Mouse (Mus musculus): ENCODE results near the gene Nrxn3. TPM values are rescaled to one million over a fixed set of nuclear protein-coding genes. Genes with fewer than 3 reads are reported as not detected.

The Nrxn3 gene
- polyA plus RNA-seq, 1 experiment from 2014 or later: 3.5 TPM

- H3K9me3 ChIP-seq (replicated peaks; ENCODE audit: control insufficient read depth, low read length): no peaks in the 10 kb centered on the region
- ATAC-seq (replicated peaks; ENCODE audit: insufficient number of reproducible peaks, low FRiP score, low TSS enrichment, low read depth) (no peak), DNase-seq (ENCODE audit: low spot score) (no peak)
- H3K4me1 ChIP-seq (ENCODE audit: control insufficient read depth, insufficient read depth, low read length): no peaks in the 10 kb centered on the region
- H3K9ac ChIP-seq (replicated peaks; ENCODE audit: low read length): no peak overlapping the region
- H3K27ac ChIP-seq (replicated peaks; ENCODE audit: low read depth, low read length): no peak overlapping the region
- H3K36me3 ChIP-seq (replicated peaks; ENCODE audit: control insufficient read depth, insufficient read depth, low read depth, low read length): no peaks in the 10 kb centered on the region
- no peak overlapping the region for H3K4me2 ChIP-seq (ENCODE audit: low read depth, low read length)
- WGBS: 18% methylated on average over 1 of the region's 1 CpGs
- H3K27me3 ChIP-seq (ENCODE audit: control insufficient read depth, insufficient read depth, low read length): no peaks in the 10 kb centered on the region
- H3K4me3 ChIP-seq (ENCODE audit: low read depth, low read length): no peak overlapping the region
Measured at GRCm38 (mm10) chr12:88900728-88901080, 178.0 kb downstream of the Nrxn3 start.

GRCm38 (mm10) chr12:88910761-88911160, 188.1 kb downstream of the Nrxn3 start:
- no peaks in the 10 kb centered on the region for H3K4me1 ChIP-seq (ENCODE audit: control insufficient read depth, insufficient read depth, low read length)
- 15% methylated on average over 2 of the region's 2 CpGs for WGBS
- H3K27me3 ChIP-seq (ENCODE audit: control insufficient read depth, insufficient read depth, low read length): no peaks in the 10 kb centered on the region
- H3K27ac ChIP-seq (replicated peaks; ENCODE audit: low read depth, low read length): no peak overlapping the region
- ATAC-seq (replicated peaks; ENCODE audit: insufficient number of reproducible peaks, low FRiP score, low TSS enrichment, low read depth) (peak; percentile 76), DNase-seq (ENCODE audit: low spot score) (peak; percentile 30)
- no peak overlapping the region for H3K4me3 ChIP-seq (ENCODE audit: low read depth, low read length)
- no peaks in the 10 kb centered on the region for H3K36me3 ChIP-seq (replicated peaks; ENCODE audit: control insufficient read depth, insufficient read depth, low read depth, low read length)
- no peak overlapping the region for H3K4me2 ChIP-seq (ENCODE audit: low read depth, low read length)
- H3K9ac ChIP-seq (replicated peaks; ENCODE audit: low read length): no peak overlapping the region
- no peaks in the 10 kb centered on the region for H3K9me3 ChIP-seq (replicated peaks; ENCODE audit: control insufficient read depth, low read length)

GRCm38 (mm10) chr12:88916752-88917151, 194.1 kb downstream of the Nrxn3 start:
- Histone ChIP-seq H3K4me2 (ENCODE audit: low read depth, low read length) (no peak overlapping the region), H3K4me1 (ENCODE audit: control insufficient read depth, insufficient read depth, low read length) (no peaks in the 10 kb centered on the region), H3K9me3 (replicated peaks; ENCODE audit: control insufficient read depth, low read length) (no peaks in the 10 kb centered on the region), H3K4me3 (ENCODE audit: low read depth, low read length) (no peak overlapping the region), H3K9ac (replicated peaks; ENCODE audit: low read length) (no peak overlapping the region), H3K27ac (replicated peaks; ENCODE audit: low read depth, low read length) (no peak overlapping the region), H3K27me3 (ENCODE audit: control insufficient read depth, insufficient read depth, low read length) (no peaks in the 10 kb centered on the region), H3K36me3 (replicated peaks; ENCODE audit: control insufficient read depth, insufficient read depth, low read depth, low read length) (no peaks in the 10 kb centered on the region)
- no peak for ATAC-seq (replicated peaks; ENCODE audit: insufficient number of reproducible peaks, low FRiP score, low TSS enrichment, low read depth)
- DNase-seq (ENCODE audit: low spot score): no peak
- WGBS: 63% methylated on average over 2 of the region's 2 CpGs

- Histone ChIP-seq H3K4me3 (ENCODE audit: low read depth, low read length) (no peak overlapping the region), H3K9me3 (replicated peaks; ENCODE audit: control insufficient read depth, low read length) (no peaks in the 10 kb centered on the region), H3K4me2 (ENCODE audit: low read depth, low read length) (no peak overlapping the region), H3K36me3 (replicated peaks; ENCODE audit: control insufficient read depth, insufficient read depth, low read depth, low read length) (no peaks in the 10 kb centered on the region), H3K4me1 (ENCODE audit: control insufficient read depth, insufficient read depth, low read length) (no peaks in the 10 kb centered on the region), H3K27me3 (ENCODE audit: control insufficient read depth, insufficient read depth, low read length) (no peaks in the 10 kb centered on the region), H3K27ac (replicated peaks; ENCODE audit: low read depth, low read length) (no peak overlapping the region), H3K9ac (replicated peaks; ENCODE audit: low read length) (no peak overlapping the region)
- ATAC-seq (replicated peaks; ENCODE audit: insufficient number of reproducible peaks, low FRiP score, low TSS enrichment, low read depth): no peak
- 74% methylated on average over 3 of the region's 3 CpGs for WGBS
- DNase-seq (ENCODE audit: low spot score): no peak
Measured at GRCm38 (mm10) chr12:88924896-88925295, 202.2 kb downstream of the Nrxn3 start.

- ATAC-seq (replicated peaks; ENCODE audit: insufficient number of reproducible peaks, low FRiP score, low TSS enrichment, low read depth) (no peak), DNase-seq (ENCODE audit: low spot score) (no peak)
Measured at GRCm38 (mm10) chr12:88926306-88926705, 203.6 kb downstream of the Nrxn3 start.

GRCm38 (mm10) chr12:88931713-88932112, 209.0 kb downstream of the Nrxn3 start:
- 74% methylated on average over 4 of the region's 4 CpGs for WGBS
- H3K9me3 ChIP-seq (replicated peaks; ENCODE audit: control insufficient read depth, low read length): no peaks in the 10 kb centered on the region
- H3K4me2 ChIP-seq (ENCODE audit: low read depth, low read length): no peak overlapping the region
- ATAC-seq (replicated peaks; ENCODE audit: insufficient number of reproducible peaks, low FRiP score, low TSS enrichment, low read depth) (no peak), DNase-seq (ENCODE audit: low spot score) (no peak)
- H3K4me1 ChIP-seq (ENCODE audit: control insufficient read depth, insufficient read depth, low read length): no peaks in the 10 kb centered on the region
- H3K9ac ChIP-seq (replicated peaks; ENCODE audit: low read length): no peak overlapping the region
- H3K4me3 ChIP-seq (ENCODE audit: low read depth, low read length): no peak overlapping the region
- H3K27ac ChIP-seq (replicated peaks; ENCODE audit: low read depth, low read length): no peak overlapping the region
- no peaks in the 10 kb centered on the region for H3K36me3 ChIP-seq (replicated peaks; ENCODE audit: control insufficient read depth, insufficient read depth, low read depth, low read length)
- H3K27me3 ChIP-seq (ENCODE audit: control insufficient read depth, insufficient read depth, low read length): no peaks in the 10 kb centered on the region

More at GRCm38 (mm10) chr12:88926306-88926705, 203.6 kb downstream of the Nrxn3 start:
- no peaks in the 10 kb centered on the region for H3K9me3 ChIP-seq (replicated peaks; ENCODE audit: control insufficient read depth, low read length)
- WGBS: 90% methylated on average over 4 of the region's 4 CpGs
- H3K4me2 ChIP-seq (ENCODE audit: low read depth, low read length): no peak overlapping the region
- H3K27ac ChIP-seq (replicated peaks; ENCODE audit: low read depth, low read length): no peak overlapping the region
- no peaks in the 10 kb centered on the region for H3K4me1 ChIP-seq (ENCODE audit: control insufficient read depth, insufficient read depth, low read length)
- H3K4me3 ChIP-seq (ENCODE audit: low read depth, low read length): no peak overlapping the region
- H3K27me3 ChIP-seq (ENCODE audit: control insufficient read depth, insufficient read depth, low read length): no peaks in the 10 kb centered on the region
- no peaks in the 10 kb centered on the region for H3K36me3 ChIP-seq (replicated peaks; ENCODE audit: control insufficient read depth, insufficient read depth, low read depth, low read length)
- H3K9ac ChIP-seq (replicated peaks; ENCODE audit: low read length): no peak overlapping the region

- no peaks in the 10 kb centered on the region for H3K36me3 ChIP-seq (replicated peaks; ENCODE audit: control insufficient read depth, insufficient read depth, low read depth, low read length)
- no peak overlapping the region for H3K4me2 ChIP-seq (ENCODE audit: low read depth, low read length)
- no peaks in the 10 kb centered on the region for H3K4me1 ChIP-seq (ENCODE audit: control insufficient read depth, insufficient read depth, low read length)
- no peak overlapping the region for H3K4me3 ChIP-seq (ENCODE audit: low read depth, low read length)
- H3K9me3 ChIP-seq (replicated peaks; ENCODE audit: control insufficient read depth, low read length): no peaks in the 10 kb centered on the region
- ATAC-seq (replicated peaks; ENCODE audit: insufficient number of reproducible peaks, low FRiP score, low TSS enrichment, low read depth) (no peak), DNase-seq (ENCODE audit: low spot score) (no peak)
- H3K27ac ChIP-seq (replicated peaks; ENCODE audit: low read depth, low read length): no peak overlapping the region
- no peaks in the 10 kb centered on the region for H3K27me3 ChIP-seq (ENCODE audit: control insufficient read depth, insufficient read depth, low read length)
- 82% methylated on average over 2 of the region's 2 CpGs for WGBS
- H3K9ac ChIP-seq (replicated peaks; ENCODE audit: low read length): no peak overlapping the region
Measured at GRCm38 (mm10) chr12:88939679-88940078, 217.0 kb downstream of the Nrxn3 start.

GRCm38 (mm10) chr12:88944967-88945366, 222.3 kb downstream of the Nrxn3 start:
- no peaks in the 10 kb centered on the region for H3K27me3 ChIP-seq (ENCODE audit: control insufficient read depth, insufficient read depth, low read length)
- no peak overlapping the region for H3K4me3 ChIP-seq (ENCODE audit: low read depth, low read length)
- ATAC-seq (replicated peaks; ENCODE audit: insufficient number of reproducible peaks, low FRiP score, low TSS enrichment, low read depth) (no peak), DNase-seq (ENCODE audit: low spot score) (no peak)
- no peak overlapping the region for H3K4me2 ChIP-seq (ENCODE audit: low read depth, low read length)
- no peak overlapping the region for H3K27ac ChIP-seq (replicated peaks; ENCODE audit: low read depth, low read length)
- no peaks in the 10 kb centered on the region for H3K4me1 ChIP-seq (ENCODE audit: control insufficient read depth, insufficient read depth, low read length)
- 70% methylated on average over 3 of the region's 3 CpGs for WGBS
- H3K36me3 ChIP-seq (replicated peaks; ENCODE audit: control insufficient read depth, insufficient read depth, low read depth, low read length): no peaks in the 10 kb centered on the region
- no peak overlapping the region for H3K9ac ChIP-seq (replicated peaks; ENCODE audit: low read length)
- H3K9me3 ChIP-seq (replicated peaks; ENCODE audit: control insufficient read depth, low read length): no peaks in the 10 kb centered on the region
